Mouse (Mus musculus): ENCODE results near the gene Axdnd1.

Gene Axdnd1

GRCm38 (mm10) chr1:156420671-156421297 lies at the start of gene Axdnd1:
TSS of gene Axdnd1 (minus strand) at chr1:156421159.
- DNase-seq (ENCODE audit: low read depth in 1 of 2, low spot score in 2 of 2): peak; percentile 68 to 80

GRCm38 (mm10) chr1:156470557-156470956 lies 49.6 kb upstream of the Axdnd1 start:
- no peak for DNase-seq (ENCODE audit: low read depth in 1 of 2, low spot score in 2 of 2)

GRCm38 (mm10) chr1:156468576-156468975 lies 47.6 kb upstream of the Axdnd1 start:
- DNase-seq (ENCODE audit: low read depth in 1 of 2, low spot score in 2 of 2): no peak

- no peak for DNase-seq (ENCODE audit: low read depth in 1 of 2, low spot score in 2 of 2)
These were observed 46.8 kb upstream of the Axdnd1 start for GRCm38 (mm10) chr1:156467655-156468255.

GRCm38 (mm10) chr1:156464963-156465362 lies 44.0 kb upstream of the Axdnd1 start:
- no peak for DNase-seq (ENCODE audit: low read depth in 1 of 2, low spot score in 2 of 2)

GRCm38 (mm10) chr1:156463981-156464853 lies 43.3 kb upstream of the Axdnd1 start:
- no peak for DNase-seq (ENCODE audit: low read depth in 1 of 2, low spot score in 2 of 2)

GRCm38 (mm10) chr1:156462273-156462991 lies 41.5 kb upstream of the Axdnd1 start:
- DNase-seq (ENCODE audit: low read depth in 1 of 2, low spot score in 2 of 2): no peak

GRCm38 (mm10) chr1:156461036-156461435 lies 40.1 kb upstream of the Axdnd1 start:
- no peak for DNase-seq (ENCODE audit: low read depth in 1 of 2, low spot score in 2 of 2)

GRCm38 (mm10) chr1:156460216-156460615 lies 39.3 kb upstream of the Axdnd1 start:
- no peak for DNase-seq (ENCODE audit: low read depth in 1 of 2, low spot score in 2 of 2)

GRCm38 (mm10) chr1:156459690-156460089 lies 38.7 kb upstream of the Axdnd1 start:
- DNase-seq (ENCODE audit: low read depth in 1 of 2, low spot score in 2 of 2): peak; percentile 20 to 33

GRCm38 (mm10) chr1:156458391-156459060 lies 37.6 kb upstream of the Axdnd1 start:
- no peak for DNase-seq (ENCODE audit: low read depth in 1 of 2, low spot score in 2 of 2)

- DNase-seq (ENCODE audit: low read depth in 1 of 2, low spot score in 2 of 2): no peak
These were observed 34.2 kb upstream of the Axdnd1 start for GRCm38 (mm10) chr1:156455005-156455758.

- DNase-seq (ENCODE audit: low read depth in 1 of 2, low spot score in 2 of 2): no peak
These were observed 33.4 kb upstream of the Axdnd1 start for GRCm38 (mm10) chr1:156454384-156454783.

GRCm38 (mm10) chr1:156453876-156454275 lies 32.9 kb upstream of the Axdnd1 start:
- DNase-seq (ENCODE audit: low read depth in 1 of 2, low spot score in 2 of 2): no peak

- no peak for DNase-seq (ENCODE audit: low read depth in 1 of 2, low spot score in 2 of 2)
These were observed 29.5 kb upstream of the Axdnd1 start for GRCm38 (mm10) chr1:156450478-156450877.

GRCm38 (mm10) chr1:156449691-156450090 lies 28.7 kb upstream of the Axdnd1 start:
- no peak for DNase-seq (ENCODE audit: low read depth in 1 of 2, low spot score in 2 of 2)

GRCm38 (mm10) chr1:156449089-156449488 lies 28.1 kb upstream of the Axdnd1 start:
- DNase-seq (ENCODE audit: low read depth in 1 of 2, low spot score in 2 of 2): no peak

GRCm38 (mm10) chr1:156445049-156445448 lies 24.1 kb upstream of the Axdnd1 start:
- DNase-seq (ENCODE audit: low read depth in 1 of 2, low spot score in 2 of 2): no peak

GRCm38 (mm10) chr1:156442776-156443175 lies 21.8 kb upstream of the Axdnd1 start:
- no peak for DNase-seq (ENCODE audit: low read depth in 1 of 2, low spot score in 2 of 2)

- DNase-seq (ENCODE audit: low read depth in 1 of 2, low spot score in 2 of 2): no peak
These were observed 21.3 kb upstream of the Axdnd1 start for GRCm38 (mm10) chr1:156442266-156442665.
